Mouse (Mus musculus) lung, postnatal 0 days (tissue): ENCODE results near the gene Rab2b. TPM values are rescaled to one million over a fixed set of nuclear protein-coding genes. Genes with fewer than 3 reads are reported as not detected.
"Not testable (repeated sequence)": the region's sequence is repeated elsewhere in the genome, so short reads cannot be mapped to it uniquely, and the experiment has no call there.

Experiments
- ATAC-seq: fragments of 200-750 bp; cut with Nextera tagmentation; 2 replicates; pipeline ENCODE4 v1.8.0; 2017; ENCODE audit warnings: moderate library complexity
- DNase-seq: peaks from one replicate; pipeline ENCODE4 v3.0.0-alpha.2; 2016; ENCODE audit warnings: low spot score
- H3K27ac ChIP-seq: fragments of 300-500 bp; sonication (generic); 2 replicates; pipeline ENCODE4 v1.5.1; 2014; ENCODE audit warnings: antibody characterized with exemption, mild to moderate bottlenecking, low read length, mixed read lengths
- H3K27me3 ChIP-seq: fragments of 300-500 bp; sonication (generic); replicated peaks from 2 replicates; pipeline ENCODE4 v1.6.1; 2014; ENCODE audit warnings: low read length, mixed read lengths; ENCODE audit not compliant: insufficient read depth
- H3K36me3 ChIP-seq: fragments of 300-500 bp; sonication (generic); 2 replicates; pipeline ENCODE4 v1.6.1; 2014; ENCODE audit warnings: low read length, mixed read lengths; ENCODE audit not compliant: insufficient read depth
- H3K4me1 ChIP-seq: fragments of 300-500 bp; sonication (generic); 2 replicates; pipeline ENCODE4 v1.6.1; 2014; ENCODE audit warnings: antibody characterized with exemption, low read depth, low read length, mixed read lengths; ENCODE audit not compliant: insufficient read depth
- H3K4me2 ChIP-seq: fragments of 300-500 bp; sonication (generic); replicated peaks from 2 replicates; pipeline ENCODE4 v1.6.1; 2014; ENCODE audit warnings: low read depth, mild to moderate bottlenecking, low read length, moderate library complexity, mixed read lengths
- H3K4me3 ChIP-seq: fragments of 300-500 bp; sonication (generic); 2 replicates; pipeline ENCODE4 v1.5.1; 2014; ENCODE audit warnings: low read depth, low read length
- H3K9ac ChIP-seq: fragments of 300-500 bp; sonication (generic); replicated peaks from 2 replicates; pipeline ENCODE4 v1.6.1; 2014; ENCODE audit warnings: low read depth, mild to moderate bottlenecking
- H3K9me3 ChIP-seq: fragments of 300-500 bp; sonication (generic); 2 replicates; pipeline ENCODE4 v1.6.1; 2016; ENCODE audit warnings: low read length, mixed read lengths
- CTCF ChIP-seq: IDR thresholded peaks from 2 replicates; pipeline ENCODE4 v1.5.1; 2016; ENCODE audit warnings: antibody characterized with exemption, mild to moderate bottlenecking
- EP300 ChIP-seq: IDR thresholded peaks from 2 replicates; pipeline ENCODE4 v1.6.1; 2016; ENCODE audit warnings: antibody characterized with exemption, mild to moderate bottlenecking, control low read depth
- WGBS: fragments of 180-500 bp; shearing (Covaris S2); extraction: QIAGEN DNeasy Blood & Tissue Kit; methylation state at CpG from one replicate; pipeline ENCODE4 v1.1.7; 2014; 5-methylcytosine and 5-hydroxymethylcytosine counted together
- polyA plus RNA-seq: library from polyadenylated mRNA; unstranded; fragments of >200 nt; fragmentation: Nextera tagmentation; extraction: Ambion mirVana; gene quantifications from 2 replicates; pipeline ENCODE4 v1.2.1, GENCODE M21; 2015

Rab2b gene
- polyA plus RNA-seq, 1 experiment from 2014 or later, result 14.3 TPM

DNA sequence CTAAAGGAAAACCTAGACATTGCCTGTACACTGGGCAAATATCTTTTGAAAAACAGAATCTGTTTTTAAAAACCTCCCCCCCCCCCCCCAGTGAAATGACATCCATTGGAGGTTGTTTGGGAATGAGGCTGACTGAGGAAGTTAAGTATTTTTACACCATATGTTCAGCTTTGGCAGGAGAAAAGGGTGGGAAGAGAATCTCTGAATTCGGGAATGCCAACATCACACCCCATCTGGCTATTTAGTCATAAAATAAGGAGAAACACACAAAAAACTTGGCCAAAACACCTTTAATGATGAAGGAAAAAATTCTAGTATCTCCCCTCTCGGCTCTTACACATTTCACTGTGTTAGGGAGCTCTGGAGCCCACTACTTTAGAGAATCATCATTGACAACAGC lies 31.6 kb upstream of the Rab2b start:
- Histone ChIP-seq H3K4me3 (no peak overlapping the region), H3K4me1 (no peaks in the 10 kb centered on the region), H3K4me2 (no peak overlapping the region), H3K27ac (no peak overlapping the region), H3K27me3 (no peaks in the 10 kb centered on the region), H3K9me3 (no peaks in the 10 kb centered on the region), H3K9ac (no peak overlapping the region), H3K36me3 (no peaks in the 10 kb centered on the region)
- 86% methylated on average over 2 of the region's 2 CpGs for WGBS
- no peak for TF ChIP-seq EP300
- TF ChIP-seq CTCF, result no peak
- ATAC-seq (no peak), DNase-seq (no peak)

DNA sequence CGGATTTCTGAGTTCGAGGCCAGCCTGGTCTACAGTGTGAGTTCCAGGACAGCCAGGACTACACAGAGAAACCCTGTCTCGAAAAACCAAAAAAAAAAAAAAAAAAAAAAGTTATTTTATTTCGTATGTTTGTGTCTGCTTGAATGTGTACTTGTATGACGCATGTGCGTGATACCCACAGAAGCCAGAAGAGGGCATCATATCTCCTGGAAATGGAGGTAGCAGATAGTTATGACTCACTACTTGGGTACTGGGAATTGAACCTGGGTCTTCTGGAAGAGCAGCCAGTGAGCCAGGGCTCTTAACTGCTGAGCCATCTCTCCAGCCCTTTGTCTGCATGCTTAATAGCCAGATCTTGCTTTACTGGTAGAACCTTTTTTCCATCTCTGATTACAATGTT lies 31.0 kb upstream of the Rab2b start:
- ATAC-seq, H3K36me3 ChIP-seq, H3K4me1 ChIP-seq, H3K9ac ChIP-seq, H3K9me3 ChIP-seq, DNase-seq, H3K4me3 ChIP-seq, H3K4me2 ChIP-seq, H3K27ac ChIP-seq, H3K27me3 ChIP-seq: not testable (repeated sequence)
- peak; percentile 34 for TF ChIP-seq CTCF
- WGBS, result 92% methylated on average over 5 of the region's 6 CpGs

DNA sequence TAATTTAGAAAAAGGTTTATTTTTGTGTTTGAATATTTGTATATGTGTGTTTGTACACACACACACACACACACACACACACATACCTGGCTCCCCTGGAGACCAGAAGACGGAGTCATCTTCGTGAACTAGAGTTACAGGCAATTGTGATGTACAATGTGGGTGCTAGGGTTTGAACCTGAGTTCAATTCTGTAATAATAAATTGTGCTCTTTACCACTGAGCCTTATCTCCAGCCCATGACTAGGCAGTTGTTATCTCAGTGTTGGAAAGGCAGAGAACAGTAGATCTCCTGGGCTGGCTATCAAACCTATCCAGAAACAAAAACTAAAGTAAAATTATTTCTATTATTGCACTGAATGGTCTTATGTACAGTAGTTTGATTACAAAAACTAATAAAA lies 26.8 kb upstream of the Rab2b start:
- H3K27ac ChIP-seq, result no peak overlapping the region

DNA sequence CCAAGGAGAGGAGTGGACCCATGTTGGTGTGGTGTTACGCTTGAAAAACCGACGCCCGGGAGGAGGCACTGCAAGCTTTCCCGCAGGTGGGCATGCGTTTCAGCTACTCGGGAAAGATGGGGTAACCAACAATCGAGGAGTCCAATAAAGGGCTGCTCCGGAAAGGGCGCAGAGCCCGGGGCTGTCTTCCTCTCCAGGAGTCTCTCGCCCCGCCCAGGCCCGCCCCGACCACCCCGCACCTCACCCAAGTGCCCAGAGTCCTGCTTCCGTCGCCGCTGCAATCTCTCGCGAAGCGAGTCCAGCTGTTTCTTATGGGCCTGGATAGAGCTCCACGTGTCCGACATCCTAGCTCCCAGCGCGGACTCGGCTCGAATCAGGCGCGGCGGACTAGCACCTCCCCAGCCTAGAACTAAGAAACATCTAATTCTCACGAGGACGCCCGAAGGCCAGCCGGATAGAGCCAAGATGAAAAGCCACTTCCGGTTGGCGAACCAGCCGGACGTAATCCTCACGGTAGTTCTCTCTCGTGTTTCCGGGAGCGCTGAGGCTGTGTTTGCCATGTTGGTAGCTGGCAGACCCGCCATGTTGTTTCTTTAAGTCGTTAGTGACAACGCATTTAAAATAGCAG lies 25.4 kb upstream of the Rab2b start, which contains the start of gene Mettl3:
TSS of gene Mettl3 (minus strand) at position 485 of the 628 bp plus-strand sequence.
- Histone ChIP-seq H3K9me3 (no peaks in the 10 kb centered on the region), H3K36me3 (peaks cover 7% of the 10 kb centered on the region), H3K9ac (peak within 1 kb of the TSS; percentile 60), H3K4me3 (peak within 1 kb of the TSS; percentile 67), H3K4me1 (no peaks in the 10 kb centered on the region; the same call in 1 of the 2 replicates), H3K27ac (peak within 1 kb of the TSS; percentile 90), H3K4me2 (peak within 1 kb of the TSS; percentile 57), H3K27me3 (no peaks in the 10 kb centered on the region)
- ATAC-seq (peak; percentile 98), DNase-seq (peak; percentile 98)
- under 1% methylated on average over 38 of the region's 46 CpGs for WGBS
- peak; percentile 36 for TF ChIP-seq CTCF
- peak; percentile 65 for TF ChIP-seq EP300

More for the DNA sequence above, 26.8 kb upstream of the Rab2b start:
- Histone ChIP-seq H3K4me2 (no peak overlapping the region), H3K9me3 (no peaks in the 10 kb centered on the region), H3K4me3 (no peak overlapping the region), H3K27me3 (no peaks in the 10 kb centered on the region), H3K36me3 (no peaks in the 10 kb centered on the region), H3K9ac (no peak overlapping the region), H3K4me1 (no peaks in the 10 kb centered on the region; the same call in 1 of the 2 replicates)
- TF ChIP-seq CTCF (no peak), EP300 (no peak)
- 96% methylated on average over 2 of the region's 2 CpGs for WGBS
- DNase-seq (no peak), ATAC-seq (no peak)

DNA sequence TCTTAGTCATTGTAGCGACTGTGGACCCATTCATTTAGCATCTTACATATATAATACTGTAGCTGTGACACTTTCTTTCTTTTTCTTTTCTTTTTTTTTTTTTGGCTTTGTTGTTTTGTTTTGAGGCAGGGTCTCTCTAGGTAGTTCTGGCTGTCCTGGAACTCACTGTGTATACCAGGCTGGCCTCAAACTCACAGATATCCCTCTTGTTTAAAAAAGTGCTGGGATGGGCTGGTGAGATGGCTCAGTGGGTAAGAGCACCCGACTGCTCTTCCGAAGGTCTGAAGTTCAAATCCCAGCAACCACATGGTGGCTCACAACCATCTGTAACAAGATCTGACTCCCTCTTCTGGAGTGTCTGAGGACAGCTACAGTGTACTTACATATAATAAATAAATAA lies 24.2 kb upstream of the Rab2b start:
- H3K4me1 ChIP-seq, ATAC-seq, H3K9me3 ChIP-seq, H3K27me3 ChIP-seq, H3K4me2 ChIP-seq, H3K9ac ChIP-seq, H3K27ac ChIP-seq, H3K4me3 ChIP-seq, DNase-seq: not testable (repeated sequence)
- H3K36me3 ChIP-seq, result peaks cover 15% of the 10 kb centered on the region
- WGBS, result 89% methylated on average over 3 of the region's 3 CpGs

DNA sequence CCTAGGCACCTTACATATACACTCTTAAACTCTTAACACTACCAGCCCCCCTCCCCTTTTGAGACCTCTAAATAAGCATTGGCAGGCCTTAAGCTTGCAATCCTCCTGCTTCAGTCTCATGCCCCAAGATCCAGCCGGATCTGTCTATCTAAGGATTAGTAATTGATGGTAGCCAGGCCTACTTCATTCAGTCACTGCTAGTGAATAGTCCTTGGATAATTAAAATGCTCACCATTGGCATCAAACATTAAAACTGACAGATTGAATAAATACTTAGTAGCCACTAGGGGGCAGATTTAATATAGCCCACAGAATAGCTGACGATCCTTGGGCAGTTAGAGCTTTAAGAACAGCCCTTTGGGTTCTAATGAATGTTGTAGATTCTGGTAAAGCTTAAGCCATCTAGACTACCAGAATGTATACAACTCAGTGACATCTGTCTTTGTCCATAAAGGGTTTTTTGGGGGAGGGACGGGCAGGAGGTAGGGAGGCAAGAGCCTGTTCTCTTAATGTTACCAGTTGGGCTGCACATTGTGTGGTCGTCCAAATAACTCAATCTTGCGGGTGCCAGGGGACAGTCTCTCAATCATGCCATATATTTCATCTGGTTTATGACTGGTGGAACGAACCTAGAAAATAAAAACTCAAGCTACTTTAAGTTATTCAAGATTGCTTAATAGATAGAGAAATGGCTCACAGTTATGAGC lies 16.4 kb upstream of the Rab2b start:
- WGBS, result 69% methylated on average over 6 of the region's 6 CpGs
- H3K27me3 ChIP-seq, result no peaks in the 10 kb centered on the region
- peak; percentile 88 for DNase-seq
- H3K4me1 ChIP-seq, result no peaks in the 10 kb centered on the region
- no peak overlapping the region for H3K9ac ChIP-seq
- H3K27ac ChIP-seq, result no peak overlapping the region
- ATAC-seq, result peak; percentile 55
- no peaks in the 10 kb centered on the region for H3K9me3 ChIP-seq
- peaks cover 39% of the 10 kb centered on the region for H3K36me3 ChIP-seq
- TF ChIP-seq EP300 (no peak), CTCF (peak; percentile 72)
- no peak overlapping the region for H3K4me2 ChIP-seq
- H3K4me3 ChIP-seq, result no peak overlapping the region
